Mouse (Mus musculus) liver, adult 2 months (tissue): ENCODE measurements around the gene Eftud2.

Experiments
- CTCF ChIP-seq: fragments of 200-500 bp; IDR thresholded peaks from 2 replicates; pipeline ENCODE4 v1.5.1; 2011; ENCODE audit warnings: low read depth, low read length, control low read depth
- POLR2A ChIP-seq: fragments of 200-500 bp; IDR thresholded peaks from 2 replicates; pipeline ENCODE4 v1.6.1; 2011; ENCODE audit warnings: low read length, control low read depth; ENCODE audit not compliant: insufficient read depth; ENCODE audit errors: extremely low read depth

DNA sequence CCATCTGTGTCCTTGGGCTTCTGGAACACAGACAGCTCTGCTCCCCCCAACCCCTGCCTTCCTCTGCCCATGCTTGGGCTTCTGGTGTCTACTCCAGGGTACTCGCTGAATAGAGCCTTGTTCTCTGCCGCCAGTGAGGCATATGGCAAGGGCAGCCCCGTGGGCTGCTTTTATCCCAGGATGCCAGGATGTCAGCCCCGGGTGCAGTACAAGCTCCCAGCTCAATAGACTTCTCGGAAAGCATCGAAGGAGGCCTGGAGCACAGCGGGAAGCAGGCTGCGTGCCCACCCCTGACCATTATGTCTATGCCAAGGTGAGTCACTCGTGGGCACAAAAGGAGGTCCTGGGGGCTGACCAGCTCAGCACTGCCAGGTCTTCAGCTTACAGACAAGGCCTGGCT, 17.6 kb upstream of the Eftud2 start:
- TF ChIP-seq POLR2A (no peak), CTCF (no peak)
